Mouse (Mus musculus) neural tube, embryonic 14.5 days (tissue): ENCODE results near the gene Il11ra2. TPM values are rescaled to one million over a fixed set of nuclear protein-coding genes. Genes with fewer than 3 reads are reported as not detected.

Experiments used
- polyA plus RNA-seq: library from polyadenylated mRNA; unstranded; fragments of >200 nt; fragmentation: Nextera tagmentation; extraction: Ambion mirVana; gene quantifications from 2 replicates; pipeline ENCODE4 v1.2.1, GENCODE M21; 2014

Il11ra2 gene
- polyA plus RNA-seq, 1 experiment from 2014 or later = not detected

Other genes starting within 250 kb of the Il11ra2 start
- gene Gm21586, start 222.5 kb downstream of the Il11ra2 start, polyA plus RNA-seq = not detected in 2 replicates
- gene Gm2163, start 195.1 kb downstream of the Il11ra2 start, polyA plus RNA-seq = 0.12 and 0.67 TPM in 2 replicates
- gene Fam205a2, start 133.7 kb downstream of the Il11ra2 start, polyA plus RNA-seq = not detected in 2 replicates
- gene Gm10591, start 49.7 kb downstream of the Il11ra2 start, polyA plus RNA-seq = not detected in 2 replicates
- not detected in 2 replicates for gene Gm2564, start 32.2 kb downstream of the Il11ra2 start, polyA plus RNA-seq
- gene Ccl27b, start 6.6 kb downstream of the Il11ra2 start, polyA plus RNA-seq = not detected in 2 replicates
- 1.4 TPM in 1 of 2 replicates, not detected in the other for gene 4930578G10Rik, start 73.7 kb upstream of the Il11ra2 start, polyA plus RNA-seq
- gene Ccl19, start 94.7 kb upstream of the Il11ra2 start, polyA plus RNA-seq = 0.45 TPM in 1 of 2 replicates, not detected in the other
- gene Ccl21a, start 112.1 kb upstream of the Il11ra2 start, polyA plus RNA-seq = 0.68 and 1.1 TPM in 2 replicates
- 0.12 and 0.23 TPM in 2 replicates for gene Fam205a1, start 192.0 kb upstream of the Il11ra2 start, polyA plus RNA-seq
- 0.79 and 0.84 TPM in 2 replicates for gene Gm12394, start 194.9 kb upstream of the Il11ra2 start, polyA plus RNA-seq
- gene Fam205c, start 212.3 kb upstream of the Il11ra2 start, polyA plus RNA-seq = 2.1 and 4.8 TPM in 2 replicates